Mouse (Mus musculus) mouse trophoblast stem cell (cell line): ENCODE results near the gene Ascl3.

Experiments
- in situ Hi-C, 2 experiments: fragments of 300-500 bp; cut with MseI, MboI; formaldehyde crosslinking; loops; 2 replicates in 1 of 2; 3 replicates in 1 of 2; pipeline ENCODE4 v1.15.1; 2025

Ascl3 gene

GRCm38 (mm10) chr7:109712198-109712597, 19.3 kb downstream of the Ascl3 start:
- in situ Hi-C loops: loop anchor here in 1 of 2 experiments (25.0 kb wide), 1 partner anchor 175 kb away; no protein-coding TSS in a partner anchor

- in situ Hi-C loops: loop anchor here in 1 of 2 experiments (25.0 kb wide), 1 partner anchor 173 kb away; no protein-coding TSS in a partner anchor
Observed at GRCm38 (mm10) chr7:109710069-109710468, 21.5 kb downstream of the Ascl3 start.

GRCm38 (mm10) chr7:109708961-109709382, 22.6 kb downstream of the Ascl3 start:
- in situ Hi-C loops: loop anchor here in 1 of 2 experiments (25.0 kb wide), 1 partner anchor 172 kb away; no protein-coding TSS in a partner anchor

GRCm38 (mm10) chr7:109707023-109707785, 24.3 kb downstream of the Ascl3 start:
- in situ Hi-C loops: loop anchor here in 1 of 2 experiments (25.0 kb wide), 1 partner anchor 170 kb away; no protein-coding TSS in a partner anchor

GRCm38 (mm10) chr7:109704461-109704860, 27.1 kb downstream of the Ascl3 start:
- in situ Hi-C loops: loop anchor here in 1 of 2 experiments (25.0 kb wide), 1 partner anchor 167 kb away; no protein-coding TSS in a partner anchor

- in situ Hi-C loops: loop anchor here in 1 of 2 experiments (25.0 kb wide), 1 partner anchor 167 kb away; no protein-coding TSS in a partner anchor
Observed at GRCm38 (mm10) chr7:109704016-109704377, 27.5 kb downstream of the Ascl3 start.

GRCm38 (mm10) chr7:109703190-109704015, 28.1 kb downstream of the Ascl3 start, which contains the start of the genes St5 and Akip1:
St5 (minus strand) TSS chr7:109703605.
Akip1 (plus strand) TSS chr7:109703690.
- in situ Hi-C loops: loop anchor here in 1 of 2 experiments (25.0 kb wide), 1 partner anchor 166 kb away; no protein-coding TSS in a partner anchor

GRCm38 (mm10) chr7:109702721-109703120, 28.8 kb downstream of the Ascl3 start:
- in situ Hi-C loops: loop anchor here in 1 of 2 experiments (25.0 kb wide), 1 partner anchor 165 kb away; no protein-coding TSS in a partner anchor

- in situ Hi-C loops: loop anchor here in 1 of 2 experiments (25.0 kb wide), 1 partner anchor 163 kb away; no protein-coding TSS in a partner anchor
Observed at GRCm38 (mm10) chr7:109700213-109700612, 31.3 kb downstream of the Ascl3 start.

- in situ Hi-C loops: no loop called here
Observed at GRCm38 (mm10) chr7:109695339-109695726, 36.2 kb downstream of the Ascl3 start.

- in situ Hi-C loops: no loop called here
Observed at GRCm38 (mm10) chr7:109694576-109695338, 36.8 kb downstream of the Ascl3 start.

- in situ Hi-C loops: no loop called here
Observed at GRCm38 (mm10) chr7:109690961-109691360, 40.6 kb downstream of the Ascl3 start.

GRCm38 (mm10) chr7:109690101-109690500, 41.4 kb downstream of the Ascl3 start:
- in situ Hi-C loops: no loop called here

- in situ Hi-C loops: no loop called here
Observed at GRCm38 (mm10) chr7:109686585-109687128, 44.9 kb downstream of the Ascl3 start.

GRCm38 (mm10) chr7:109680879-109681278, 50.6 kb downstream of the Ascl3 start:
- in situ Hi-C loops: no loop called here

GRCm38 (mm10) chr7:109680284-109680683, 51.2 kb downstream of the Ascl3 start:
- in situ Hi-C loops: no loop called here
